Mouse (Mus musculus) bone marrow, adult 2 months (tissue): ENCODE measurements around the gene Olfr1118. TPM values are rescaled to one million over a fixed set of nuclear protein-coding genes. Genes with fewer than 3 reads are reported as not detected.
"Not testable (repeated sequence)": the region's sequence is repeated elsewhere in the genome, so short reads cannot be mapped to it uniquely, and the experiment has no call there.

Source experiments
- H3K27ac ChIP-seq: fragments of 200-500 bp; 2 replicates; pipeline ENCODE4 v1.5.1; 2012; ENCODE audit warnings: low read depth, mild to moderate bottlenecking, control low read depth, inconsistent platforms, low read length; ENCODE audit not compliant: control insufficient read depth, poor library complexity, insufficient read depth
- H3K4me1 ChIP-seq: fragments of 200-500 bp; 2 replicates; pipeline ENCODE4 v1.6.1; 2011; ENCODE audit warnings: low read length; ENCODE audit not compliant: control insufficient read depth, insufficient read depth
- H3K4me3 ChIP-seq: fragments of 200-500 bp; replicated peaks from 2 replicates; pipeline ENCODE3; 2011; ENCODE audit warnings: mild to moderate bottlenecking, low read depth, low read length, control low read depth; ENCODE audit not compliant: control insufficient read depth
- CTCF ChIP-seq: fragments of 200-500 bp; IDR thresholded peaks from 2 replicates; pipeline ENCODE4 v1.5.1; 2011; ENCODE audit warnings: low read length, control low read depth; ENCODE audit not compliant: control insufficient read depth, insufficient read depth
- POLR2A ChIP-seq: fragments of 200-500 bp; IDR thresholded peaks from 2 replicates; pipeline ENCODE4 v1.6.1; 2011; ENCODE audit warnings: low read depth, mild to moderate bottlenecking, control low read depth, low read length, borderline replicate concordance; ENCODE audit not compliant: control insufficient read depth
- WGBS: fragments of 180-500 bp; shearing (Covaris S2); methylation state at CpG from one replicate; pipeline ENCODE4 v1.1.7; 2018; 5-methylcytosine and 5-hydroxymethylcytosine counted together
- polyA plus RNA-seq: library from polyadenylated mRNA; stranded (reverse); fragments of >200 nt; gene quantifications from 2 replicates; pipeline ENCODE4 v1.2.4, GENCODE M21; 2011; ENCODE audit warnings: low replicate concordance; ENCODE audit not compliant: missing spikeins, insufficient read depth, insufficient read length

Olfr1118 gene
- polyA plus RNA-seq: not detected in 2 replicates

GRCm38 (mm10) chr2:87307281-87307680 is at the start of gene Olfr1118:
Gene Olfr1118 (plus strand): TSS chr2:87307581.
- Histone ChIP-seq H3K27ac (no peak within 1 kb of the TSS), H3K4me3 (no peak within 1 kb of the TSS), H3K4me1 (no peaks in the 10 kb centered on the region)
- WGBS: 51% methylated on average over 1 of the region's 1 CpGs
- TF ChIP-seq CTCF (no peak), POLR2A (no peak)

GRCm38 (mm10) chr2:87267234-87267633 is 40.1 kb upstream of the Olfr1118 start, which contains the start of gene Olfr1116:
Gene Olfr1116 (plus strand): TSS chr2:87267534.
- 64% methylated on average over 1 of the region's 1 CpGs for WGBS
- no peak for TF ChIP-seq POLR2A
- no peak for TF ChIP-seq CTCF
- no peak within 1 kb of the TSS for H3K27ac ChIP-seq
- no peaks in the 10 kb centered on the region for H3K4me1 ChIP-seq
- no peak within 1 kb of the TSS for H3K4me3 ChIP-seq

GRCm38 (mm10) chr2:87293977-87294376 is 13.4 kb upstream of the Olfr1118 start:
- not testable (repeated sequence) for H3K4me3 ChIP-seq, H3K4me1 ChIP-seq, H3K27ac ChIP-seq

- H3K4me3 ChIP-seq: no peak within 1 kb of the TSS
- H3K27ac ChIP-seq: no peak within 1 kb of the TSS
- TF ChIP-seq POLR2A (no peak), CTCF (no peak)
- H3K4me1 ChIP-seq: no peaks in the 10 kb centered on the region
- WGBS: 40% methylated on average over 2 of the region's 2 CpGs
Measured at GRCm38 (mm10) chr2:87354515-87354914, 47.1 kb downstream of the Olfr1118 start, which contains the start of gene Olfr1120. Gene Olfr1120 (plus strand): TSS chr2:87354815.

- not testable (repeated sequence) for H3K4me1 ChIP-seq, H3K27ac ChIP-seq, H3K4me3 ChIP-seq
- 73% methylated on average over 2 of the region's 2 CpGs for WGBS
Measured at GRCm38 (mm10) chr2:87360121-87360520, 52.7 kb downstream of the Olfr1118 start.

Other genes starting within 250 kb of the Olfr1118 start
- gene Olfr1107, start 231.8 kb upstream of the Olfr1118 start, polyA plus RNA-seq: 0.36 TPM in 1 of 2 replicates, not detected in the other
- 1.5 and 2.4 TPM in 2 replicates for gene Olfr1109, start 211.6 kb upstream of the Olfr1118 start, polyA plus RNA-seq
- not detected in 2 replicates for gene Olfr259, start 193.0 kb upstream of the Olfr1118 start, polyA plus RNA-seq
- gene Olfr1110, start 167.3 kb upstream of the Olfr1118 start, polyA plus RNA-seq: not detected in 2 replicates
- not detected in 2 replicates for gene Olfr1111, start 155.0 kb upstream of the Olfr1118 start, polyA plus RNA-seq
- gene Olfr1112, start 119.8 kb upstream of the Olfr1118 start, polyA plus RNA-seq: 1.6 TPM in 1 of 2 replicates, not detected in the other
- gene Olfr1113, start 98.6 kb upstream of the Olfr1118 start, polyA plus RNA-seq: not detected in 2 replicates
- not detected in 2 replicates for gene Olfr1115, start 59.6 kb upstream of the Olfr1118 start, polyA plus RNA-seq
- gene Olfr1116, start 40.0 kb upstream of the Olfr1118 start, polyA plus RNA-seq: 0.13 TPM in 1 of 2 replicates, not detected in the other
- not detected in 2 replicates for gene Olfr1120, start 47.2 kb downstream of the Olfr1118 start, polyA plus RNA-seq
- not detected in 2 replicates for gene Olfr1121, start 62.3 kb downstream of the Olfr1118 start, polyA plus RNA-seq
- not detected in 2 replicates for gene Olfr1122, start 78.3 kb downstream of the Olfr1118 start, polyA plus RNA-seq
- gene Olfr1123, start 109.1 kb downstream of the Olfr1118 start, polyA plus RNA-seq: not detected in 2 replicates
- gene Olfr1124, start 122.7 kb downstream of the Olfr1118 start, polyA plus RNA-seq: 0.79 and 1.2 TPM in 2 replicates
- not detected in 2 replicates for gene Olfr1126, start 146.4 kb downstream of the Olfr1118 start, polyA plus RNA-seq
- gene Pramel7, start 189.5 kb downstream of the Olfr1118 start, polyA plus RNA-seq: not detected in 2 replicates
- gene Pramel6, start 199.0 kb downstream of the Olfr1118 start, polyA plus RNA-seq: 1.5 TPM in 1 of 2 replicates, not detected in the other
- not detected in 2 replicates for gene Olfr153, start 224.2 kb downstream of the Olfr1118 start, polyA plus RNA-seq
- not detected in 2 replicates for gene Olfr1128, start 238.0 kb downstream of the Olfr1118 start, polyA plus RNA-seq